Mouse (Mus musculus) ES-E14 (cell line): ENCODE measurements at regions not wholly inside any gene's neighbourhood (a gene's known extent, or its start where the extent isn't known, plus 50 kb on each side); places are given as distances from the start of the nearest gene placed in this dataset.

Source experiments
- CHD2 ChIP-seq: IDR thresholded peaks from 2 replicates; pipeline ENCODE4 v1.6.1; 2014; ENCODE audit warnings: mild to moderate bottlenecking, low read depth, low read length, inconsistent platforms
- HCFC1 ChIP-seq: IDR thresholded peaks from 2 replicates; pipeline ENCODE4 v1.6.1; 2012; ENCODE audit warnings: low read length, inconsistent platforms, borderline replicate concordance; ENCODE audit not compliant: insufficient read depth
- MAFK ChIP-seq: IDR thresholded peaks from 2 replicates; pipeline ENCODE4 v1.6.1; 2014; ENCODE audit warnings: mild to moderate bottlenecking, low read depth, low read length, inconsistent platforms; ENCODE audit not compliant: insufficient read depth
- ZC3H11A ChIP-seq: IDR thresholded peaks from 2 replicates; pipeline ENCODE4 v1.6.1; 2012; ENCODE audit warnings: low read depth, mild to moderate bottlenecking, inconsistent platforms, low read length, borderline replicate concordance
- ZNF384 ChIP-seq: IDR thresholded peaks from 2 replicates; pipeline ENCODE4 v1.6.1; 2012; ENCODE audit warnings: low read depth, low read length, inconsistent platforms

- TF ChIP-seq ZC3H11A (no peak), HCFC1 (no peak), MAFK (no peak), CHD2 (no peak), ZNF384 (no peak)
These were observed 247.3 kb upstream of the Gadl1 start for GRCm38 (mm10) chr9:115661834-115662425.
